Mouse (Mus musculus): ENCODE measurements at regions not wholly inside any gene's neighbourhood (a gene's known extent, or its start where the extent isn't known, plus 50 kb on each side); places are given as distances from the start of the nearest gene placed in this dataset.

- WGBS: 70% methylated on average over 4 of the region's 4 CpGs
- no peak for ATAC-seq
- peaks cover 7% of the 10 kb centered on the region; the same call in 1 of the 2 replicates for H3K4me1 ChIP-seq (replicated peaks; ENCODE audit: control insufficient read depth, insufficient read depth, low read length)
Measured at GRCm38 (mm10) chr12:79891942-79892341, 220.9 kb downstream of the Zfp36l1 start.

GRCm38 (mm10) chr12:79890887-79891286 is 221.9 kb downstream of the Zfp36l1 start:
- TF ChIP-seq CTCF (IDR thresholded peaks at IDR 0.05; ENCODE audit: low read depth): no peak

More at GRCm38 (mm10) chr12:79891942-79892341, 220.9 kb downstream of the Zfp36l1 start:
- no peak for TF ChIP-seq CTCF (IDR thresholded peaks at IDR 0.05; ENCODE audit: low read depth)
- Histone ChIP-seq H3K27ac (ENCODE audit: low read depth, low read length) (no peak overlapping the region), H3K4me2 (replicated peaks; ENCODE audit: low read depth) (no peak overlapping the region), H3K9me3 (ENCODE audit: control insufficient read depth) (no peaks in the 10 kb centered on the region), H3K9ac (ENCODE audit: low read depth, low read length) (no peak overlapping the region), H3K36me3 (ENCODE audit: control insufficient read depth, insufficient read depth) (no peaks in the 10 kb centered on the region), H3K4me3 (ENCODE audit: low read depth, low read length) (no peak overlapping the region), H3K27me3 (replicated peaks; ENCODE audit: control insufficient read depth, insufficient read depth, low read length) (no peaks in the 10 kb centered on the region)

GRCm38 (mm10) chr12:79890291-79890690 is 222.5 kb downstream of the Zfp36l1 start:
- ATAC-seq: no peak
- Histone ChIP-seq H3K4me2 (replicated peaks; ENCODE audit: low read depth) (no peak overlapping the region), H3K27ac (ENCODE audit: low read depth, low read length) (no peak overlapping the region), H3K9ac (ENCODE audit: low read depth, low read length) (no peak overlapping the region), H3K4me3 (ENCODE audit: low read depth, low read length) (no peak overlapping the region), H3K4me1 (replicated peaks; ENCODE audit: control insufficient read depth, insufficient read depth, low read length) (peaks cover 7% of the 10 kb centered on the region; the same call in 1 of the 2 replicates), H3K27me3 (replicated peaks; ENCODE audit: control insufficient read depth, insufficient read depth, low read length) (no peaks in the 10 kb centered on the region), H3K9me3 (ENCODE audit: control insufficient read depth) (no peaks in the 10 kb centered on the region), H3K36me3 (ENCODE audit: control insufficient read depth, insufficient read depth) (no peaks in the 10 kb centered on the region)
- no peak for TF ChIP-seq CTCF (IDR thresholded peaks at IDR 0.05; ENCODE audit: low read depth)
- WGBS: 91% methylated on average over 7 of the region's 7 CpGs

More at GRCm38 (mm10) chr12:79890887-79891286, 221.9 kb downstream of the Zfp36l1 start:
- Histone ChIP-seq H3K36me3 (ENCODE audit: control insufficient read depth, insufficient read depth) (no peaks in the 10 kb centered on the region), H3K27me3 (replicated peaks; ENCODE audit: control insufficient read depth, insufficient read depth, low read length) (no peaks in the 10 kb centered on the region), H3K9ac (ENCODE audit: low read depth, low read length) (no peak overlapping the region), H3K4me3 (ENCODE audit: low read depth, low read length) (no peak overlapping the region), H3K27ac (ENCODE audit: low read depth, low read length) (no peak overlapping the region), H3K4me1 (replicated peaks; ENCODE audit: control insufficient read depth, insufficient read depth, low read length) (peaks cover 7% of the 10 kb centered on the region; the same call in 1 of the 2 replicates), H3K4me2 (replicated peaks; ENCODE audit: low read depth) (no peak overlapping the region), H3K9me3 (ENCODE audit: control insufficient read depth) (no peaks in the 10 kb centered on the region)
- ATAC-seq: 0 out of 2 replicates have a peak, but pooled peaks have one; percentile 19
- WGBS: 42% methylated on average over 4 of the region's 4 CpGs

DNA sequence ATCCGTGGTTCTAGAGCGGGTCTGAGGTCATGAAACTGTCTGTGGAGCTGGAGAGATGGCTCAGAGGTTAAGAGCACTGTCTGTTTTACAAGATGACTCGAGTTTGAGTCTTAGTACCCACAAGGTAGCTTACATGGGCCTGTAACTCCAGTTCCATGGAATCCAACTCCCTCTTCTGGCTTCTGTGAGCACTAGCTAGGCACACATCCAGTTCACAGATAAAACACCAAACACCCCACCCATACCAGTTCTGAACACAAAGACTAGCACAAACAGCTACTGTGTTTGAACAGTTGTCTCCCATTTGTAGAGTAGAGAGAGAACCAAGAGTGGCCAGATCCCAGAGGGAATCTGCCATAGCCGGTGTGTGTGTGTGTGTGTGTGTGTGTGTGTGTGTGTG is 224.0 kb downstream of the Zfp36l1 start:
- Histone ChIP-seq H3K4me1 (replicated peaks; ENCODE audit: control insufficient read depth, insufficient read depth, low read length) (peaks cover 7% of the 10 kb centered on the region; the same call in 1 of the 2 replicates), H3K9me3 (ENCODE audit: control insufficient read depth) (no peaks in the 10 kb centered on the region), H3K4me3 (ENCODE audit: low read depth, low read length) (no peak overlapping the region), H3K4me2 (replicated peaks; ENCODE audit: low read depth) (no peak overlapping the region), H3K27me3 (replicated peaks; ENCODE audit: control insufficient read depth, insufficient read depth, low read length) (no peaks in the 10 kb centered on the region), H3K36me3 (ENCODE audit: control insufficient read depth, insufficient read depth) (no peaks in the 10 kb centered on the region), H3K27ac (ENCODE audit: low read depth, low read length) (no peak overlapping the region), H3K9ac (ENCODE audit: low read depth, low read length) (no peak overlapping the region)
- WGBS: 93% methylated on average over 4 of the region's 4 CpGs
- TF ChIP-seq CTCF (IDR thresholded peaks at IDR 0.05; ENCODE audit: low read depth): peak; percentile 41
- ATAC-seq: no peak

DNA sequence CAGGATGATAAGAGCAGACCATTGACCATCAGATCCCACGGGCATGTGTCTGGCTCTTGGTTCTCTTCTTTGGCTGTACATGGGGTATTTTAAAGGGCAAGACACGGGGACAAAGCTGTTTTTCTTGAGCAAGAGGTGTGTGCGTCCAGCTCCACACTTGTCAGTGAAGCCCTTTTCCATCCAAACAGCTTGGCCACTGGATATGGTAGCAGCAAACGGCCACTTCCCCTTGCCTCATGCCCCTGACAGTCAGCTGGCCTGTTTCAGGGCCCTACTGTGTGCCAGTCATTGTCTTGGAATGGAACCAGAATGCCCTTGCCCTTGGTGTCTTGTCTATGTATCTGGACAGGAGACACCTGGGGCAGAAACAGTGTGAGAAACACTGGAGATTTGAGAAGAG is 224.7 kb downstream of the Zfp36l1 start:
- no peak for ATAC-seq
- Histone ChIP-seq H3K4me3 (ENCODE audit: low read depth, low read length) (no peak overlapping the region), H3K27ac (ENCODE audit: low read depth, low read length) (no peak overlapping the region), H3K9ac (ENCODE audit: low read depth, low read length) (no peak overlapping the region), H3K4me2 (replicated peaks; ENCODE audit: low read depth) (no peak overlapping the region), H3K27me3 (replicated peaks; ENCODE audit: control insufficient read depth, insufficient read depth, low read length) (no peaks in the 10 kb centered on the region), H3K4me1 (replicated peaks; ENCODE audit: control insufficient read depth, insufficient read depth, low read length) (peaks cover 7% of the 10 kb centered on the region; the same call in 1 of the 2 replicates), H3K36me3 (ENCODE audit: control insufficient read depth, insufficient read depth) (no peaks in the 10 kb centered on the region), H3K9me3 (ENCODE audit: control insufficient read depth) (no peaks in the 10 kb centered on the region)
- 85% methylated on average over 4 of the region's 4 CpGs for WGBS
- TF ChIP-seq CTCF (IDR thresholded peaks at IDR 0.05; ENCODE audit: low read depth): no peak

DNA sequence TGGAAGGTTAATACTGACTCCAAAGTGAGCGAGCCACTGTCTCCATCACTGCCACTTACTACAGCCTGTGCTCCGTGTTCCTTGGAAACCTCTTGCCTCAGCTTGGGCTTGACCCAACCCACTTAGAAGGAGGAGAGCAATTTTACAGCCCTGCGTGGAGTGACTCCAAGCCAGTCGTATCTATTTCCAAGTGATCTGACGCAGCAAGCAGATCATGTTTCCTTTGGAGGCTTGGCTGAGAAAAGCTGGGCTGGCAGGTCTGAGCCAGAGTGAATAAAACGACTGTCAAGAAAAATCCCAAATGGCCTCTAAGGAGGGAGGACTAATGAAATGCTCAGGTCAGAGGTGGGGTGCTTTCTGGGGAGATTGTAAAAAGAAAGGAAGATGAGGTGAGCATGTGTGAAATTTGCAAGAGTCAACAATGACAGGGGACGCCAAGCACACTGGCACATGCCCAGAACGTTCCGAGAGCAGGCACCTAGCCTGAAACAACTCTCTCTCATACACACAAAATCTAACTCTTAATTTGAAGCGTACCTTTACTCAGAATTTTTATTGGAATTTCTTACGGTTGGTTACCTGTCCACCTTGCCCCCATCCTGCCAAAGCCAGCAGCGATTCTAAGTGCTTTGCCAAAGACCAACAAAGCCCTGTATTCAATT is 225.5 kb downstream of the Zfp36l1 start:
- Histone ChIP-seq H3K27me3 (replicated peaks; ENCODE audit: control insufficient read depth, insufficient read depth, low read length) (no peaks in the 10 kb centered on the region), H3K36me3 (ENCODE audit: control insufficient read depth, insufficient read depth) (no peaks in the 10 kb centered on the region), H3K4me3 (ENCODE audit: low read depth, low read length) (no peak overlapping the region), H3K4me1 (replicated peaks; ENCODE audit: control insufficient read depth, insufficient read depth, low read length) (peaks cover 7% of the 10 kb centered on the region; the same call in 1 of the 2 replicates), H3K9me3 (ENCODE audit: control insufficient read depth) (no peaks in the 10 kb centered on the region), H3K27ac (ENCODE audit: low read depth, low read length) (no peak overlapping the region), H3K4me2 (replicated peaks; ENCODE audit: low read depth) (no peak overlapping the region), H3K9ac (ENCODE audit: low read depth, low read length) (no peak overlapping the region)
- TF ChIP-seq CTCF (IDR thresholded peaks at IDR 0.05; ENCODE audit: low read depth): no peak
- 47% methylated on average over 12 of the region's 12 CpGs for WGBS
- peak; percentile 31; the same call in 1 of the 2 replicates for ATAC-seq
